Mouse (Mus musculus) layer of hippocampus, adult 2 months (tissue): ENCODE measurements around the gene Tnrc18. TPM values are rescaled to one million over a fixed set of nuclear protein-coding genes. Genes with fewer than 3 reads are reported as not detected.
A peak's percentile ranks its signal among the peaks of the same experiment; 100 is the strongest.

Source experiments
- DNase-seq, 2 experiments: peaks; one replicate each; pipeline ENCODE4 v3.0.0; 2022; ENCODE audit warnings: low spot score in 2 of 2
- H3K27ac ChIP-seq: fragments of 200-600 bp; 2 replicates; pipeline ENCODE4 v1.8.1; 2022
- H3K4me3 ChIP-seq: fragments of 200-600 bp; 2 replicates; pipeline ENCODE4 v1.8.1; 2022; ENCODE audit warnings: mild to moderate bottlenecking
- CTCF ChIP-seq: fragments of 200-600 bp; conservative IDR thresholded peaks from 2 replicates; pipeline ENCODE4 v1.8.1; 2022; ENCODE audit warnings: antibody characterized with exemption, mild to moderate bottlenecking, moderate library complexity
- total RNA-seq, 2 experiments: library from RNA; stranded (reverse); gene quantifications; 2 replicates each; pipeline ENCODE4 v1.2.3; 2021

Gene Tnrc18
- total RNA-seq, 2 experiments from 2014 or later: 142 to 143 TPM

GRCm38 (mm10) chr5:142771964-142772363 is 45.5 kb downstream of the Tnrc18 start:
- TF ChIP-seq CTCF: no peak
- Histone ChIP-seq H3K4me3 (no peak overlapping the region), H3K27ac (no peak overlapping the region)
- no peak for DNase-seq

- DNase-seq: no peak
Observed at GRCm38 (mm10) chr5:142771034-142771433, 46.4 kb downstream of the Tnrc18 start.

GRCm38 (mm10) chr5:142769641-142770040 is 47.8 kb downstream of the Tnrc18 start:
- no peak for DNase-seq

More at GRCm38 (mm10) chr5:142771034-142771433, 46.4 kb downstream of the Tnrc18 start:
- no peak for TF ChIP-seq CTCF
- Histone ChIP-seq H3K4me3 (no peak overlapping the region), H3K27ac (no peak overlapping the region)

GRCm38 (mm10) chr5:142768352-142769267 is 48.9 kb downstream of the Tnrc18 start:
- TF ChIP-seq CTCF: no peak
- Histone ChIP-seq H3K27ac (peak overlapping the region; percentile 76), H3K4me3 (no peak overlapping the region)

More at GRCm38 (mm10) chr5:142769641-142770040, 47.8 kb downstream of the Tnrc18 start:
- Histone ChIP-seq H3K4me3 (no peak overlapping the region), H3K27ac (no peak overlapping the region)
- TF ChIP-seq CTCF: no peak

GRCm38 (mm10) chr5:142767937-142768336 is 49.5 kb downstream of the Tnrc18 start:
- DNase-seq: peak; percentile 75 to 82
- no peak overlapping the region for H3K4me3 ChIP-seq
- H3K27ac ChIP-seq: peak overlapping the region; percentile 76; the same call in 1 of the 2 replicates
- TF ChIP-seq CTCF: peak; percentile 87

More at GRCm38 (mm10) chr5:142768352-142769267, 48.9 kb downstream of the Tnrc18 start:
- DNase-seq: no peak

- TF ChIP-seq CTCF: no peak
- 0 out of 2 replicates have a peak overlapping the region, but pooled peaks have one; percentile 23 for H3K27ac ChIP-seq
- H3K4me3 ChIP-seq: no peak overlapping the region
- DNase-seq: no peak
Observed at GRCm38 (mm10) chr5:142766708-142767107, 50.8 kb downstream of the Tnrc18 start.

- no peak for TF ChIP-seq CTCF
- no peak overlapping the region for H3K27ac ChIP-seq
- no peak for DNase-seq
Observed at GRCm38 (mm10) chr5:142764889-142765288, 52.6 kb downstream of the Tnrc18 start.

GRCm38 (mm10) chr5:142764306-142764705 is 53.2 kb downstream of the Tnrc18 start:
- TF ChIP-seq CTCF: no peak
- H3K4me3 ChIP-seq: no peak overlapping the region
- H3K27ac ChIP-seq: no peak overlapping the region
- DNase-seq: no peak

More at GRCm38 (mm10) chr5:142764889-142765288, 52.6 kb downstream of the Tnrc18 start:
- H3K4me3 ChIP-seq: no peak overlapping the region

- DNase-seq: no peak
- no peak overlapping the region for H3K4me3 ChIP-seq
- H3K27ac ChIP-seq: peak overlapping the region; percentile 76
- no peak for TF ChIP-seq CTCF
Observed at GRCm38 (mm10) chr5:142762082-142762807, 55.2 kb downstream of the Tnrc18 start.

- Histone ChIP-seq H3K4me3 (no peak overlapping the region), H3K27ac (peak overlapping the region; percentile 76)
- peak; percentile 65 to 86 for DNase-seq
- no peak for TF ChIP-seq CTCF
Observed at GRCm38 (mm10) chr5:142761326-142761983, 56.0 kb downstream of the Tnrc18 start.

- peak overlapping the region; percentile 32; the same call in 1 of the 2 replicates for H3K27ac ChIP-seq
- TF ChIP-seq CTCF: no peak
- no peak for DNase-seq
- no peak overlapping the region for H3K4me3 ChIP-seq
Observed at GRCm38 (mm10) chr5:142759786-142760185, 57.7 kb downstream of the Tnrc18 start.

- Histone ChIP-seq H3K27ac (no peak overlapping the region), H3K4me3 (no peak overlapping the region)
- TF ChIP-seq CTCF: peak; percentile 47
- DNase-seq: no peak
Observed at GRCm38 (mm10) chr5:142752241-142752640, 65.2 kb downstream of the Tnrc18 start.
